8 mouse cellular contexts compared by ENCODE assay signal in the genomic region with DNA sequence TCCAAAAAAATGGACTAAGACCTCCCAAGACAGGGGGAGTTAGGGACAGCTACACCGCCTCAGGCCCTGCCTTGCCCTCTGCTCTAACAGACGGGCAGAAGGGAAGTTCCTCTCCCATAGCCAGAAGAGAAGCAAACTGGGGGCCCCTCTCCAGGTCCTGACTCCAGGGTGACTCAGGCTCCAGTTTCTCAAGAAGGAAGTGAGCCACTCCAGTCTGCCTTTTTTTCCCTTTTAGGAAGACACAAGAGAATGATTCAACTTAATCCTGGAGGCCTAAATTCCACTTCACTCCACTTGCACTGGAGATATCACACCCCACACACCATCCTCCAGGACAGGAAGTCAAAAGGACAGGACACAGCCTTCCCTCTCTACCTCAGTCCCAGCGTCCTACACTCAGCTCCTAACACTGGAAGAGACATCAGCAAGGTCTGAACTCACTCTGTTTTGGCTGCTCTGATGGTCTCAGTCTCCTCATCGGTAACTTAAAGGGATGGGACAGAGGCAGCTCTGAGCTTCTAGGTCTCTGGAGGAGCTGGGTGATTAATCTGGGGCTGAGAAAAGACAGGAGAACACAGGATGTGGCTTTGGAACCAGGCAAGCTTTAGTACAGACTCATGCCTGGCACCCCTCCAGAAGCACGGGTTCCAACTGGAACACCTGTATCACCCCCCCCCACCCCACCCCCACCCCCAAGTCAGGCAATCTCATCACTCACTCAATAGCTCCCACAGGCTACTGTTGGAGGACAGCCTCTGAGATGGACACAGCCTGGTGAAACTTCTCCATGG. TPM values are rescaled to one million over a fixed set of nuclear protein-coding genes. Genes with fewer than 3 reads are reported as not detected.
A peak's percentile ranks its signal among the peaks of the same experiment; 100 is the strongest.
DNase-seq lines count a peak whose midpoint lies in the region; ATAC-seq lines count a peak whose summit lies in the region.

No protein-coding gene starts in this region.

- peaks cover 14% of the 10 kb centered on the region; the same call in 1 of the 2 replicates for H3K4me1 ChIP-seq in hindbrain, embryonic 11.5 days (replicated peaks; ENCODE audit: control insufficient read depth, insufficient read depth, low read length)

- H3K27me3 ChIP-seq in hindbrain, embryonic 11.5 days (ENCODE audit: control insufficient read depth, insufficient read depth, low read length) = no peaks in the 10 kb centered on the region

- peak overlapping the region; percentile 52; the same call in 1 of the 2 replicates for H3K27ac ChIP-seq in hindbrain, embryonic 11.5 days (ENCODE audit: low read depth, low read length)
- H3K27ac ChIP-seq in macrophage = peak overlapping the region; percentile 91

- no peaks in the 10 kb centered on the region for H3K9me3 ChIP-seq in hindbrain, embryonic 11.5 days (ENCODE audit: control insufficient read depth, low read length)

- no peak overlapping the region for H3K9ac ChIP-seq in hindbrain, embryonic 11.5 days (ENCODE audit: low read depth, low read length)

- DNase-seq in heart, adult 18-20 months = peak; percentile 40 to 44
- no peak for DNase-seq in heart, adult 8-10 months (ENCODE audit: low spot score)
- DNase-seq in NIH3T3 (ENCODE audit: low read depth) = peak; percentile 78
- DNase-seq in hindbrain, embryonic 11.5 days (ENCODE audit: low spot score) = no peak
- DNase-seq in embryo, embryonic 11 days = no peak
- DNase-seq in adrenal gland, postnatal 25 days = no peak

- H3K36me3 ChIP-seq in hindbrain, embryonic 11.5 days (ENCODE audit: control insufficient read depth, insufficient read depth, low read length) = no peaks in the 10 kb centered on the region
- H3K36me3 ChIP-seq in macrophage (ENCODE audit: inconsistent target) = no peaks in the 10 kb centered on the region

- WGBS in hindbrain, embryonic 11.5 days = 54% methylated on average over 5 of the region's 5 CpGs
- 10% methylated on average over 5 of the region's 5 CpGs for WGBS in macrophage (ENCODE audit: missing documents)

- no peak overlapping the region for H3K4me2 ChIP-seq in hindbrain, embryonic 11.5 days (replicated peaks; ENCODE audit: low read depth, low read length)

- no peak for ATAC-seq in hindbrain, embryonic 11.5 days (ENCODE audit: low FRiP score)
- no peak for ATAC-seq in frontal cortex, adult (ENCODE audit: low TSS enrichment)

- H3K4me3 ChIP-seq in hindbrain, embryonic 11.5 days (ENCODE audit: low read depth, low read length) = no peak overlapping the region
- no peak overlapping the region for H3K4me3 ChIP-seq in macrophage (ENCODE audit: inconsistent target)

- peaks cover 69% of the 10 kb centered on the region for H3K79me2 ChIP-seq in macrophage (ENCODE audit: inconsistent target)

RNA-seq across cellular contexts. Expression of gene Actn1, which starts 31.0 kb away (rescaled TPM):
- total RNA-seq in heart, adult 18-20 months (2021) = 10 to 100 TPM; 23.8 to 31.7 TPM
- 10 to 100 TPM; 22.6 to 26.7 (median 26.0) TPM for total RNA-seq in heart, adult 8-10 months (2022)
- 19.1 and 23.4 TPM in 2 replicates for polyA plus RNA-seq in hindbrain, embryonic 11.5 days (2014; fragmentation: Nextera tagmentation; extraction: Ambion mirVana)
- 1,000 to 10,000 TPM in 1 of 26 experiments, 100 to 1,000 TPM in 11, 10 to 100 TPM in 14; 22.3 to 1,096 (median 94.6) TPM for total RNA-seq in macrophage (2018; cell fraction: chromatin; rRNA removed)
- 100 to 1,000 TPM in 1 of 26 experiments, 10 to 100 TPM in 25; 18.8 to 112 (median 44.6) TPM for total RNA-seq in macrophage (2018; cell fraction: cytosol; rRNA removed)
- total RNA-seq in macrophage (2018; cell fraction: nucleus; rRNA removed) = 100 to 1,000 TPM in 7 of 26 experiments, 10 to 100 TPM in 19; 21.6 to 533 (median 65.7) TPM
- polyA plus RNA-seq in macrophage (2018) = 51.0 to 105 TPM (median 88.5 TPM) in 3 replicates
- 35.0 and 37.3 TPM in 2 replicates for total RNA-seq in adrenal gland, postnatal 25 days (2021)

Comparison
In these comparisons a context has a peak if more than half of its experiments do, and no peak if none do; other contexts are left out.
1. DNase-seq: peak in heart, adult 18-20 months (2 of 2) and NIH3T3 (single experiment); none in heart, adult 8-10 months (single experiment), hindbrain, embryonic 11.5 days (single experiment), embryo, embryonic 11 days (single experiment) and adrenal gland, postnatal 25 days (single experiment).